Mouse (Mus musculus) spleen, postnatal 4 days (tissue): Measurements from ENCODE around the gene Tmem150c.
A peak's percentile ranks its signal among the peaks of the same experiment; 100 is the strongest.

Experiments
- DNase-seq, 2 experiments: peaks; one replicate each; pipeline ENCODE4 v3.0.0; 2022; ENCODE audit warnings: low spot score in 2 of 2

Gene Tmem150c

GRCm38 (mm10) chr5:100166591-100167491, 7.2 kb upstream of the Tmem150c start:
- peak; percentile 20 to 69 for DNase-seq

- no peak for DNase-seq
These were observed 3.8 kb upstream of the Tmem150c start for GRCm38 (mm10) chr5:100163368-100163767.

- DNase-seq, result no peak
These were observed 3.2 kb upstream of the Tmem150c start for GRCm38 (mm10) chr5:100162857-100163256.

GRCm38 (mm10) chr5:100162053-100162452, 2.4 kb upstream of the Tmem150c start:
- DNase-seq, result no peak

GRCm38 (mm10) chr5:100158791-100159637, 594 bp downstream of the Tmem150c start:
- peak in 1 of 2 experiments; percentile 60 for DNase-seq

GRCm38 (mm10) chr5:100158301-100158700, 1.3 kb downstream of the Tmem150c start:
- DNase-seq, result no peak

GRCm38 (mm10) chr5:100155646-100156045, 4.0 kb downstream of the Tmem150c start:
- peak in 1 of 2 experiments; percentile 31 for DNase-seq

- peak in 1 of 2 experiments; percentile 48 for DNase-seq
These were observed 9.6 kb downstream of the Tmem150c start for GRCm38 (mm10) chr5:100149967-100150366.

- DNase-seq, result peak in 1 of 2 experiments; percentile 43
These were observed 14.8 kb downstream of the Tmem150c start for GRCm38 (mm10) chr5:100144836-100145235.

GRCm38 (mm10) chr5:100127283-100127682, 32.3 kb downstream of the Tmem150c start:
- no peak for DNase-seq

GRCm38 (mm10) chr5:100125409-100126123, 34.0 kb downstream of the Tmem150c start:
- DNase-seq, result no peak

- DNase-seq, result no peak
These were observed 35.1 kb downstream of the Tmem150c start for GRCm38 (mm10) chr5:100124530-100124929.

- DNase-seq, result no peak
These were observed 36.3 kb downstream of the Tmem150c start for GRCm38 (mm10) chr5:100123283-100123682.

- DNase-seq, result no peak
These were observed 38.4 kb downstream of the Tmem150c start for GRCm38 (mm10) chr5:100121170-100121569.

- no peak for DNase-seq
These were observed 38.9 kb downstream of the Tmem150c start for GRCm38 (mm10) chr5:100120711-100121141.

- no peak for DNase-seq
These were observed 40.3 kb downstream of the Tmem150c start for GRCm38 (mm10) chr5:100119331-100119730.

GRCm38 (mm10) chr5:100113403-100113802, 46.2 kb downstream of the Tmem150c start:
- no peak for DNase-seq

GRCm38 (mm10) chr5:100110581-100110980, 49.0 kb downstream of the Tmem150c start:
- no peak for DNase-seq

- DNase-seq, result no peak
These were observed 49.9 kb downstream of the Tmem150c start for GRCm38 (mm10) chr5:100109543-100110282.

- no peak for DNase-seq
These were observed 50.7 kb downstream of the Tmem150c start for GRCm38 (mm10) chr5:100108866-100109265.

- DNase-seq, result no peak
These were observed 57.2 kb downstream of the Tmem150c start for GRCm38 (mm10) chr5:100102395-100102794.
